Mouse (Mus musculus): ENCODE data around the gene Trim59. TPM values are rescaled to one million over a fixed set of nuclear protein-coding genes. Genes with fewer than 3 reads are reported as not detected.

Gene Trim59
- 121 and 130 TPM in 2 replicates for polyA plus RNA-seq (2014; fragmentation: Nextera tagmentation; extraction: Ambion mirVana)

DNA sequence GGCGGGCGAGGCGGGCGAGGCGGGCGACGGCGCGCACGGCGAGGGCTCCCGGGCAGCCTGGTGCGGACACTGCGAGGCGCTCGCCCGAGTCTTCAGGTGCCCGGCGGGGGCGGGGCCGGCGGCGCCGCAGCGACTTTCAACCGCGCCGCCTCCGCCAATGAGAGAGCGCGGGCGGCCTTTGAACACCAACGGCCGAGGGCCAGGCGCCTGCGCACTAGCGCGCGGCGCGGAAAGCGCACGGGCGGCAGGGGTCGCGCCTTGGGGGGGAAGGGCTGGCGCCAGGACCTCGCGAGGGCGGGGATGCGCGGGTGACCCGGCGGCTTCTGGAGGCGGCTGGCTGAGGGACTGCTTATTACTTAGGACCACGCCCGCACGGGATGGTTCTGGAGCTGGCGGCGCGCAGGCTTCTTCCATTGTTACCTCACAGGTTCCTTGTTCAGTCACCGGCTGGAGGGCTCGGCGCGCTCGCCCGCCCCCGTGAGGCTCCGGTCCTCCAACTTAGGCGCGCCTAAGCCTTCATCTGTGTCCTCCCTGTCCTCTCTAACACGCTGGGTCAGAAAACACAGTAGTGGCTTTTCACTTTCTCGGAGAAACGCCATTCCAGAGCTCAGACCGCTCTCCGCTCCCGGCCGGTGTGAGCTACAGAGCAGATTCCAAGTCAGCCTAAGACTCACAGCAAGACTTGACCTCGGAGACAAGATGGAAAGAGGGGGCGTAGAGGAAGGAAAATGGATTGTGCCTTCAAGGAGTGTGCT is at the start of gene Trim59:
Trim59 (minus strand) TSS at position 111 of the 755 bp plus-strand sequence.
- Histone ChIP-seq H3K9me3 (ENCODE audit: control insufficient read depth, low read length) (no peaks in the 10 kb centered on the region), H3K4me2 (peak within 1 kb of the TSS; percentile 69), H3K9ac (ENCODE audit: low read depth, low read length) (peak within 1 kb of the TSS; percentile 93), H3K27me3 (replicated peaks; ENCODE audit: control insufficient read depth, insufficient read depth, low read length) (no peaks in the 10 kb centered on the region), H3K4me1 (replicated peaks; ENCODE audit: control insufficient read depth, insufficient read depth, low read length) (peaks cover 22% of the 10 kb centered on the region), H3K27ac (ENCODE audit: low read depth, low read length) (peak within 1 kb of the TSS; percentile 96), H3K36me3 (ENCODE audit: control insufficient read depth, insufficient read depth, low read length) (peaks cover 12% of the 10 kb centered on the region), H3K4me3 (ENCODE audit: low read depth, low read length) (peak within 1 kb of the TSS; percentile 95)
- WGBS = under 1% methylated on average over 80 of the region's 80 CpGs
- DNase-seq (ENCODE audit: low spot score) = peak; percentile 93
- ATAC-seq (replicated peaks; ENCODE audit: low FRiP score) = peak; percentile 91

DNA sequence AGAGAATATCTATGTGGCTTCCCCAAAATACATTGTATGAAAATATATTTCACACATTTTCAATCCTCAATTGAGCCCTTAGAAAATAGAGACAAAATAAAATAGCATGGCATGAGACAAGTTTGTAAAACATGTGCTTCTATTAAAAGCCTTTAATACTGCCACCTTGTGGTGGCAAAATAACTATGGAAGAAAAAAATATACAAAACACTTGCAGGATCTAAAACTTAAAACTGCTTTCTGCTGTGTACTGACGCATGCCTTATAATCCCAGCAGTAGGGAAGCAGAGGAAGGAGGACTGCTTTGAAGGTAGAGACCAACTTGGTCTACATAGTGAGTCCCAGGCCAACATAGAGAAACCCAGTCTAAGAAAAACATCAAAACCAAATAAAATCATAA is 19.4 kb upstream of the Trim59 start:
- Histone ChIP-seq H3K9ac (ENCODE audit: low read depth, low read length) (no peak overlapping the region), H3K4me3 (ENCODE audit: low read depth, low read length) (no peak overlapping the region), H3K27me3 (replicated peaks; ENCODE audit: control insufficient read depth, insufficient read depth, low read length) (no peaks in the 10 kb centered on the region), H3K4me1 (replicated peaks; ENCODE audit: control insufficient read depth, insufficient read depth, low read length) (no peaks in the 10 kb centered on the region), H3K9me3 (ENCODE audit: control insufficient read depth, low read length) (no peaks in the 10 kb centered on the region), H3K27ac (ENCODE audit: low read depth, low read length) (no peak overlapping the region), H3K4me2 (no peak overlapping the region), H3K36me3 (ENCODE audit: control insufficient read depth, insufficient read depth, low read length) (no peaks in the 10 kb centered on the region)
- no peak for ATAC-seq (replicated peaks; ENCODE audit: low FRiP score)
- no peak for DNase-seq (ENCODE audit: low spot score)
- 50% methylated on average over 1 of the region's 1 CpGs for WGBS

DNA sequence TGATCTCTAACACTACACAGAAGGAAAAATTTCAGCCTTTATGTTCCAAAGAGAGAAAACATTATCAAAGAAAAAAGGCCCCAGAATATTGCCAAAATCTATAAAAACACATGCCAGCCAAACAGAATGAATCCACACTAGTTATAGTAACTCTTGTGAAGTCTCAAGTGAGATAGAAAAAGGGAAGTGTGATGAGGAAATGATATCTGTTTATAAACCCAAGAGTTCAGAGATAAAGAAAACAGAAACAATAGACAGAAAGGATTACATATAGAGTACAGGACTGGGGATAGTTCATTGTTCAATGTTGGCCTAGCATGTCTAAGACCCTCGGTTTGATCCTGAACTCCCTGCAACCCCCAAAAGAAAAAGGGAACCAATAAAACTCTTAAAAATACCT is 18.2 kb upstream of the Trim59 start:
- Histone ChIP-seq H3K27ac (ENCODE audit: low read depth, low read length) (no peak overlapping the region), H3K9me3 (ENCODE audit: control insufficient read depth, low read length) (no peaks in the 10 kb centered on the region), H3K4me2 (no peak overlapping the region), H3K4me1 (replicated peaks; ENCODE audit: control insufficient read depth, insufficient read depth, low read length) (no peaks in the 10 kb centered on the region), H3K36me3 (ENCODE audit: control insufficient read depth, insufficient read depth, low read length) (no peaks in the 10 kb centered on the region), H3K4me3 (ENCODE audit: low read depth, low read length) (no peak overlapping the region), H3K27me3 (replicated peaks; ENCODE audit: control insufficient read depth, insufficient read depth, low read length) (no peaks in the 10 kb centered on the region), H3K9ac (ENCODE audit: low read depth, low read length) (no peak overlapping the region)
- WGBS = 86% methylated on average over 1 of the region's 1 CpGs
- DNase-seq (ENCODE audit: low spot score) = no peak
- no peak for ATAC-seq (replicated peaks; ENCODE audit: low FRiP score)

DNA sequence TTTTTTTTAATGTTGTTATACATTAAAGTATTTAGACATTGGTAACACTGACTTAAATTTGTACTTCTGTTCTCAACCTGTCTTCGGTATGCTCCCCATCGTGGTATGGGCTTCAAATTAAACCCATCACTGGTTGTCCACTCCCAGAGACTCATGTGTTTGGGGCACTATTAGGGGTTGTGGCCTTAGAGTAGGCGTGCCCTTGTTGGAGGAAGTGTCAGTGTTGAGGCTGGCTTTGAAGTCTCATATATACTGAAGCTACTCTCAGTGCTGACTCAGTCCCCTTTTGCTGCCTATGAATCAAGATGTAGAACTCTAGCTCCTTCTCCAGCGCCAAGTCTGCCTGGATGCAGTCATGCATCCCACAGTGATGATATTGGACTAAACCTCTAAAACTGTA is 16.1 kb upstream of the Trim59 start:
- WGBS = 91% methylated on average over 4 of the region's 4 CpGs
- DNase-seq (ENCODE audit: low spot score) (no peak), ATAC-seq (replicated peaks; ENCODE audit: low FRiP score) (no peak)
- H3K27ac ChIP-seq (ENCODE audit: low read depth, low read length) = no peak overlapping the region
- H3K4me3 ChIP-seq (ENCODE audit: low read depth, low read length) = no peak overlapping the region
- H3K4me2 ChIP-seq = no peak overlapping the region
- no peaks in the 10 kb centered on the region for H3K36me3 ChIP-seq (ENCODE audit: control insufficient read depth, insufficient read depth, low read length)
- H3K4me1 ChIP-seq (replicated peaks; ENCODE audit: control insufficient read depth, insufficient read depth, low read length) = peaks cover 9% of the 10 kb centered on the region
- no peaks in the 10 kb centered on the region for H3K27me3 ChIP-seq (replicated peaks; ENCODE audit: control insufficient read depth, insufficient read depth, low read length)
- no peaks in the 10 kb centered on the region for H3K9me3 ChIP-seq (ENCODE audit: control insufficient read depth, low read length)
- H3K9ac ChIP-seq (ENCODE audit: low read depth, low read length) = no peak overlapping the region

DNA sequence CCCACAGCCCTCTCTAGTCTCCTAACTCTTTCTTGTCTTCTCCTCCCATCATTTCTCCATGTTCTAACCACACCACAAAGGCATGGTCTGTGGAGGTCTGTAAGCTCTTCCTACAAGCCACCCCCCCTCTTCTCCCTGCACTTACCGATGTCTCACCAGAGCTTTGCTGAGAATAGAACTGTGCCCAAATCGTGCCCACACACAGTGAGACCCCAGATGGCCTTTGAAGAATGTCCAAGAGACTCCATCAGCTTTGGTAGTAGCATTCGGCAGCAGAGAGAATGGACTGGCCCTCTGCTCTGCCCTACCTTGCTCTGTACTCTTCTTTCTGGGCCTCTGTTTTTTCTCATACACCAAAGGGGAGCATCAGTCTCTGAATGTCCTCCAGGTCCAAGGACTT is 11.3 kb upstream of the Trim59 start:
- Histone ChIP-seq H3K4me3 (ENCODE audit: low read depth, low read length) (no peak overlapping the region), H3K27me3 (replicated peaks; ENCODE audit: control insufficient read depth, insufficient read depth, low read length) (no peaks in the 10 kb centered on the region), H3K4me2 (no peak overlapping the region), H3K4me1 (replicated peaks; ENCODE audit: control insufficient read depth, insufficient read depth, low read length) (peaks cover 24% of the 10 kb centered on the region), H3K9ac (ENCODE audit: low read depth, low read length) (no peak overlapping the region), H3K36me3 (ENCODE audit: control insufficient read depth, insufficient read depth, low read length) (no peaks in the 10 kb centered on the region), H3K27ac (ENCODE audit: low read depth, low read length) (peak overlapping the region; percentile 88), H3K9me3 (ENCODE audit: control insufficient read depth, low read length) (no peaks in the 10 kb centered on the region)
- DNase-seq (ENCODE audit: low spot score) (no peak), ATAC-seq (replicated peaks; ENCODE audit: low FRiP score) (no peak)
- 87% methylated on average over 3 of the region's 3 CpGs for WGBS

DNA sequence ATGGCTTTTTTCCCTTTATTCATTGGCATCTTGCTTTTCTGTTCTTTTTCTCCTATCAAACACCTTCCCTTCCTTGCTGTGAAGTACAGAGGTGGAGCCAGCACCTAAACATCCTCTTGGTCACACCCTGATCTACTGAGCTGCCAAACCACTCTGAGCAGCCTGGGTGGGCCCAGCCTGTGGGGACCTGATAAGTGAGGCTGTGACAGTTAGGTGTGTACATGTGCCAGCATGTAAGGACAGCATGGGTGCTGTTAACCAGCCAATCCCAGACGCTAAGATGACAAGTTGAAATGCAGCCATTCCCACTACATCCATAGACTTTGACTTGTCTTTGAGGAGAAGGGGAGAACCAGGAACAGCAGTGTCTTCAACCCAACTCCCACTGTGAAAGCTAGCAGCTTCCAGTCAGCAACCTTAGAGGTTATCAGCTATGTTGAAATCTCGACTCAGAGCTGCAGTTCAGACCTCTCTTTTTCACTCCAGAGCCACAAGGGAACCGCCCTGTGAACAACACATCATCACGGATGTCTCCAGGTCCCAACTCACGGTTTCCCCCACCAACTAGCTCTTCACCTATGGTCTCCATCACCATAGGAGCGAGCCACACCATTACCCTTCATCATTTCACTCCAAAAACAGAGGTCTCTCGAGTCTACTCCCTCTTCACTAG is 10.3 kb upstream of the Trim59 start:
- peak; percentile 76 for DNase-seq (ENCODE audit: low spot score)
- H3K4me2 ChIP-seq = peak overlapping the region; percentile 50
- H3K27me3 ChIP-seq (replicated peaks; ENCODE audit: control insufficient read depth, insufficient read depth, low read length) = no peaks in the 10 kb centered on the region
- peak overlapping the region; percentile 88 for H3K27ac ChIP-seq (ENCODE audit: low read depth, low read length)
- H3K4me1 ChIP-seq (replicated peaks; ENCODE audit: control insufficient read depth, insufficient read depth, low read length) = peaks cover 24% of the 10 kb centered on the region
- peak overlapping the region; percentile 3; the same call in 1 of the 2 replicates for H3K4me3 ChIP-seq (ENCODE audit: low read depth, low read length)
- H3K9me3 ChIP-seq (ENCODE audit: control insufficient read depth, low read length) = no peaks in the 10 kb centered on the region
- ATAC-seq (replicated peaks; ENCODE audit: low FRiP score) = peak; percentile 100
- peak overlapping the region; percentile 51 for H3K9ac ChIP-seq (ENCODE audit: low read depth, low read length)
- 54% methylated on average over 7 of the region's 7 CpGs for WGBS
- no peaks in the 10 kb centered on the region for H3K36me3 ChIP-seq (ENCODE audit: control insufficient read depth, insufficient read depth, low read length)

DNA sequence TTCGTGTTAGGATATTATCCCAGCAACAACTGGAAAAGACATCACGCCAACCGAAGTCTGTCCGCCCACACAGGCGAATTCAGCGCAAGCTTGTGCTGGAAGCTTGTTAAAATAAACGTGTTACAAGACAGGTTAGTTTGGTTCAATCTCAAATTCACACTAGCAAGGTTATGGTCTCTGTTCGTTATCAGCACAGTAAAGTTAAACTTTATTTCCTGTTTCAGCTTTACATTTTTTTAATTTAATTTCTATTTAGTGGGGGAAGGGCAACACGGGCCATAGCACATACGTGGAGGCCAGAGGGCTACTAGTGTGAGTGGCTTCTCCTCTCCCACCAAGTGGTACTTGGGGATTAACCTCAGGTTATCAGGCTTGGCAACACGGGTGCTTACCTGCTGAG is 7.3 kb upstream of the Trim59 start:
- Histone ChIP-seq H3K4me1 (replicated peaks; ENCODE audit: control insufficient read depth, insufficient read depth, low read length) (peaks cover 25% of the 10 kb centered on the region), H3K9ac (ENCODE audit: low read depth, low read length) (no peak overlapping the region)

DNA sequence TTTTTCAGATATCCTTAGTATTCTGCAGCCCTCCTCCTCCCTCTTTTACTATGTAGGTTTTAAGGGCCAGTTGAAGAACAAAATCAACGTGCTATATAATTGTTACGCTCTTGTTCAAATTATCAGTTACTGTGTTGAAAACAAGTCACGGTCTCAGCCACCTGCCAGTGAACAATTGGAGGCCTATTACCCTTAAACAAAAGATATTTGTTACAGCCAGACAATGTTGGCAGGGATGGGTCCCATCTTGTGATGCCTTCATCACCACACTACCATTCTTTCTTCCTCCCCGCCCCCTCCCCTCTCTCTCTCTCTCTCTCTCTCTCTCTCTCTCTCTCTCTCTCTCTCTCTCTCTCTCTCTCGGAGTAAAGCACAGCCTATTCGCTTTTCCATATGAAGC is 4.5 kb upstream of the Trim59 start:
- Histone ChIP-seq H3K4me1 (replicated peaks; ENCODE audit: control insufficient read depth, insufficient read depth, low read length) (peaks cover 15% of the 10 kb centered on the region), H3K27me3 (replicated peaks; ENCODE audit: control insufficient read depth, insufficient read depth, low read length) (no peaks in the 10 kb centered on the region), H3K9me3 (ENCODE audit: control insufficient read depth, low read length) (no peaks in the 10 kb centered on the region), H3K36me3 (ENCODE audit: control insufficient read depth, insufficient read depth, low read length) (no peaks in the 10 kb centered on the region), H3K4me3 (ENCODE audit: low read depth, low read length) (no peak overlapping the region), H3K9ac (ENCODE audit: low read depth, low read length) (no peak overlapping the region), H3K27ac (ENCODE audit: low read depth, low read length) (no peak overlapping the region), H3K4me2 (no peak overlapping the region)
- DNase-seq (ENCODE audit: low spot score) (no peak), ATAC-seq (replicated peaks; ENCODE audit: low FRiP score) (no peak)
- 88% methylated on average over 6 of the region's 6 CpGs for WGBS

More for the DNA sequence above, 7.3 kb upstream of the Trim59 start:
- Histone ChIP-seq H3K36me3 (ENCODE audit: control insufficient read depth, insufficient read depth, low read length) (no peaks in the 10 kb centered on the region), H3K27ac (ENCODE audit: low read depth, low read length) (no peak overlapping the region), H3K9me3 (ENCODE audit: control insufficient read depth, low read length) (no peaks in the 10 kb centered on the region), H3K4me3 (ENCODE audit: low read depth, low read length) (no peak overlapping the region), H3K27me3 (replicated peaks; ENCODE audit: control insufficient read depth, insufficient read depth, low read length) (no peaks in the 10 kb centered on the region), H3K4me2 (no peak overlapping the region)
- ATAC-seq (replicated peaks; ENCODE audit: low FRiP score) (no peak), DNase-seq (ENCODE audit: low spot score) (no peak)
- 85% methylated on average over 11 of the region's 11 CpGs for WGBS

DNA sequence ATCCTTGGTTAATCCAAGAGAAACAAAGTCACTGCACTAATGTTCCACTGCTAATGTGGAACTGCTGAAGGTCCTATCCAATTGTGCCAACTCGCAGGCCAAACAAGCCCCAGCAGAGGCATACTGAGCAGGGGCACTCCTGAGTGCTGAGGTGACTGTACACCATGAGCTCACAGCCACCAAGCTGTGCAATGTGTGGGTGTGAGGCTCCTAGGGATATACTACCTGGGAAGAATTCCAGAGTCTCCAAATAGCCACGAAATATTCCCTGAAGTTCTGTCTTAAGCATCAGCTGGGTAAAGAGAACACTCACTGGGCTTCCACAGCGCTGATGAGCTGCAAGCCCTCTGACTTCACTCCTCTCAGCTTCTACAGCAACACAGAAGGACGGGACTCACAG is 3.1 kb upstream of the Trim59 start:
- 81% methylated on average over 4 of the region's 4 CpGs for WGBS

More for the DNA sequence above, 3.1 kb upstream of the Trim59 start:
- Histone ChIP-seq H3K9ac (ENCODE audit: low read depth, low read length) (no peak overlapping the region), H3K4me1 (replicated peaks; ENCODE audit: control insufficient read depth, insufficient read depth, low read length) (peaks cover 12% of the 10 kb centered on the region), H3K27ac (ENCODE audit: low read depth, low read length) (no peak overlapping the region), H3K4me3 (ENCODE audit: low read depth, low read length) (no peak overlapping the region), H3K9me3 (ENCODE audit: control insufficient read depth, low read length) (no peaks in the 10 kb centered on the region), H3K36me3 (ENCODE audit: control insufficient read depth, insufficient read depth, low read length) (no peaks in the 10 kb centered on the region), H3K4me2 (no peak overlapping the region), H3K27me3 (replicated peaks; ENCODE audit: control insufficient read depth, insufficient read depth, low read length) (no peaks in the 10 kb centered on the region)
- ATAC-seq (replicated peaks; ENCODE audit: low FRiP score) = no peak
- DNase-seq (ENCODE audit: low spot score) = no peak
